Mouse (Mus musculus) kidney, embryonic 16.5 days (tissue): ENCODE results near the gene Ick. TPM values are rescaled to one million over a fixed set of nuclear protein-coding genes. Genes with fewer than 3 reads are reported as not detected.

ENCODE experiments used
- ATAC-seq: fragments of 200-750 bp; cut with Nextera tagmentation; 2 replicates; pipeline ENCODE4 v1.8.0; 2017; ENCODE audit warnings: moderate TSS enrichment; ENCODE audit not compliant: low FRiP score, low TSS enrichment
- H3K27ac ChIP-seq: fragments of 300-500 bp; sonication (generic); 2 replicates; pipeline ENCODE4 v1.5.1; 2014; ENCODE audit warnings: low read length
- H3K27me3 ChIP-seq: fragments of 300-500 bp; sonication (generic); 2 replicates; pipeline ENCODE4 v1.6.1; 2014; ENCODE audit warnings: low read length, control low read depth, mixed read lengths; ENCODE audit not compliant: insufficient read depth
- H3K36me3 ChIP-seq: fragments of 300-500 bp; sonication (generic); 2 replicates; pipeline ENCODE4 v1.6.1; 2014; ENCODE audit warnings: low read length, control low read depth, mixed read lengths; ENCODE audit not compliant: insufficient read depth
- H3K4me1 ChIP-seq: fragments of 300-500 bp; sonication (generic); 2 replicates; pipeline ENCODE4 v1.6.1; 2014; ENCODE audit warnings: low read length, control low read depth, mixed read lengths; ENCODE audit not compliant: insufficient read depth
- H3K4me2 ChIP-seq: fragments of 300-500 bp; sonication (generic); replicated peaks from 2 replicates; pipeline ENCODE4 v1.6.1; 2014; ENCODE audit warnings: low read depth, low read length
- H3K4me3 ChIP-seq: fragments of 300-500 bp; sonication (generic); 2 replicates; pipeline ENCODE4 v1.5.1; 2014; ENCODE audit warnings: mild to moderate bottlenecking, low read length
- H3K9ac ChIP-seq: fragments of 300-500 bp; sonication (generic); replicated peaks from 2 replicates; pipeline ENCODE4 v1.6.1; 2014; ENCODE audit warnings: low read length
- H3K9me3 ChIP-seq: fragments of 300-500 bp; sonication (generic); 2 replicates; pipeline ENCODE4 v1.6.1; 2016; ENCODE audit warnings: low read length, control low read depth
- WGBS: fragments of 180-500 bp; shearing (Covaris S2); extraction: QIAGEN DNeasy Blood & Tissue Kit; methylation state at CpG from one replicate; pipeline ENCODE4 v1.1.7; 2014; 5-methylcytosine and 5-hydroxymethylcytosine counted together
- polyA plus RNA-seq: library from polyadenylated mRNA; unstranded; fragments of >200 nt; fragmentation: Nextera tagmentation; extraction: Ambion mirVana; gene quantifications from 2 replicates; pipeline ENCODE4 v1.2.1, GENCODE M21; 2015

Ick gene
- polyA plus RNA-seq, 1 experiment from 2014 or later: 21.7 TPM

GRCm38 (mm10) chr9:78193902-78194597 lies 85.1 kb downstream of the Ick start:
- H3K27me3 ChIP-seq: no peaks in the 10 kb centered on the region
- no peak overlapping the region for H3K4me3 ChIP-seq
- H3K4me1 ChIP-seq: peaks cover 20% of the 10 kb centered on the region
- ATAC-seq: peak; percentile 32; the same call in 1 of the 2 replicates
- no peak overlapping the region for H3K27ac ChIP-seq
- peak overlapping the region; percentile 22 for H3K4me2 ChIP-seq
- H3K9ac ChIP-seq: no peak overlapping the region
- H3K9me3 ChIP-seq: no peaks in the 10 kb centered on the region
- 47% methylated on average over 9 of the region's 9 CpGs for WGBS
- no peaks in the 10 kb centered on the region for H3K36me3 ChIP-seq

GRCm38 (mm10) chr9:78195034-78195433 lies 86.0 kb downstream of the Ick start:
- Histone ChIP-seq H3K27ac (no peak overlapping the region), H3K9me3 (no peaks in the 10 kb centered on the region)
- WGBS: 81% methylated on average over 11 of the region's 11 CpGs

GRCm38 (mm10) chr9:78197801-78198200 lies 88.8 kb downstream of the Ick start:
- Histone ChIP-seq H3K27ac (no peak overlapping the region), H3K9ac (no peak overlapping the region), H3K4me3 (no peak overlapping the region), H3K27me3 (no peaks in the 10 kb centered on the region), H3K9me3 (no peaks in the 10 kb centered on the region), H3K4me2 (no peak overlapping the region), H3K36me3 (peaks cover 10% of the 10 kb centered on the region; the same call in 1 of the 2 replicates), H3K4me1 (peaks cover 4% of the 10 kb centered on the region; the same call in 1 of the 2 replicates)
- 95% methylated on average over 9 of the region's 9 CpGs for WGBS
- ATAC-seq: no peak

More at GRCm38 (mm10) chr9:78195034-78195433, 86.0 kb downstream of the Ick start:
- ATAC-seq: no peak
- no peak overlapping the region for H3K4me2 ChIP-seq
- H3K27me3 ChIP-seq: no peaks in the 10 kb centered on the region
- peaks cover 20% of the 10 kb centered on the region for H3K4me1 ChIP-seq
- no peak overlapping the region for H3K9ac ChIP-seq
- H3K4me3 ChIP-seq: no peak overlapping the region
- H3K36me3 ChIP-seq: no peaks in the 10 kb centered on the region

- no peaks in the 10 kb centered on the region for H3K4me1 ChIP-seq
- no peak overlapping the region for H3K9ac ChIP-seq
- ATAC-seq: peak; percentile 42; the same call in 1 of the 2 replicates
- no peak overlapping the region for H3K4me3 ChIP-seq
- peaks cover 41% of the 10 kb centered on the region for H3K36me3 ChIP-seq
- 77% methylated on average over 6 of the region's 6 CpGs for WGBS
- no peaks in the 10 kb centered on the region for H3K9me3 ChIP-seq
- H3K27ac ChIP-seq: peak overlapping the region; percentile 23; the same call in 1 of the 2 replicates
- H3K27me3 ChIP-seq: no peaks in the 10 kb centered on the region
- no peak overlapping the region for H3K4me2 ChIP-seq
Observed at GRCm38 (mm10) chr9:78204194-78204593, 95.2 kb downstream of the Ick start.

- Histone ChIP-seq H3K4me3 (no peak overlapping the region), H3K27me3 (no peaks in the 10 kb centered on the region), H3K9ac (no peak overlapping the region), H3K4me1 (no peaks in the 10 kb centered on the region), H3K27ac (no peak overlapping the region), H3K9me3 (no peaks in the 10 kb centered on the region), H3K4me2 (no peak overlapping the region), H3K36me3 (peaks cover 40% of the 10 kb centered on the region)
- WGBS: 58% methylated on average over 4 of the region's 4 CpGs
- no peak for ATAC-seq
Observed at GRCm38 (mm10) chr9:78208956-78209355, 100.0 kb downstream of the Ick start.

- H3K36me3 ChIP-seq: peaks cover 31% of the 10 kb centered on the region
- H3K4me2 ChIP-seq: no peak overlapping the region
- no peaks in the 10 kb centered on the region for H3K4me1 ChIP-seq
- H3K27ac ChIP-seq: no peak overlapping the region
- no peak for ATAC-seq
- no peaks in the 10 kb centered on the region for H3K9me3 ChIP-seq
- no peaks in the 10 kb centered on the region for H3K27me3 ChIP-seq
- H3K4me3 ChIP-seq: no peak overlapping the region
- WGBS: 91% methylated on average over 3 of the region's 3 CpGs
- no peak overlapping the region for H3K9ac ChIP-seq
Observed at GRCm38 (mm10) chr9:78210079-78210478, 101.1 kb downstream of the Ick start.

- Histone ChIP-seq H3K9me3 (no peaks in the 10 kb centered on the region), H3K9ac (no peak overlapping the region), H3K4me1 (no peaks in the 10 kb centered on the region), H3K27ac (no peak overlapping the region), H3K4me3 (no peak overlapping the region), H3K27me3 (no peaks in the 10 kb centered on the region), H3K36me3 (peaks cover 25% of the 10 kb centered on the region), H3K4me2 (no peak overlapping the region)
- WGBS: 96% methylated on average over 2 of the region's 2 CpGs
- ATAC-seq: no peak
Observed at GRCm38 (mm10) chr9:78210821-78211220, 101.8 kb downstream of the Ick start.

GRCm38 (mm10) chr9:78211521-78211920 lies 102.5 kb downstream of the Ick start:
- Histone ChIP-seq H3K9ac (no peak overlapping the region), H3K36me3 (peaks cover 19% of the 10 kb centered on the region), H3K27me3 (no peaks in the 10 kb centered on the region), H3K4me1 (no peaks in the 10 kb centered on the region), H3K4me3 (no peak overlapping the region), H3K9me3 (no peaks in the 10 kb centered on the region), H3K27ac (no peak overlapping the region), H3K4me2 (no peak overlapping the region)
- ATAC-seq: no peak
- 89% methylated on average over 3 of the region's 3 CpGs for WGBS

- Histone ChIP-seq H3K4me2 (no peak overlapping the region), H3K27ac (no peak overlapping the region), H3K9ac (no peak overlapping the region), H3K27me3 (no peaks in the 10 kb centered on the region), H3K36me3 (peaks cover 18% of the 10 kb centered on the region), H3K4me3 (no peak overlapping the region), H3K4me1 (no peaks in the 10 kb centered on the region), H3K9me3 (no peaks in the 10 kb centered on the region)
- 70% methylated on average over 7 of the region's 7 CpGs for WGBS
- ATAC-seq: no peak
Observed at GRCm38 (mm10) chr9:78212341-78213049, 103.5 kb downstream of the Ick start.

- 71% methylated on average over 4 of the region's 4 CpGs for WGBS
- no peak for ATAC-seq
Observed at GRCm38 (mm10) chr9:78217074-78217473, 108.1 kb downstream of the Ick start.

More at GRCm38 (mm10) chr9:78217074-78217473, 108.1 kb downstream of the Ick start:
- H3K36me3 ChIP-seq: no peaks in the 10 kb centered on the region
- no peak overlapping the region for H3K4me3 ChIP-seq
- H3K4me2 ChIP-seq: no peak overlapping the region
- no peak overlapping the region for H3K9ac ChIP-seq
- H3K9me3 ChIP-seq: no peaks in the 10 kb centered on the region
- no peaks in the 10 kb centered on the region for H3K4me1 ChIP-seq
- no peaks in the 10 kb centered on the region for H3K27me3 ChIP-seq
- no peak overlapping the region for H3K27ac ChIP-seq
